Mouse (Mus musculus) MEL (cell line): ENCODE results near the gene Arrdc1. TPM values are rescaled to one million over a fixed set of nuclear protein-coding genes. Genes with fewer than 3 reads are reported as not detected.

Experiments used
- DNase-seq: peaks from one replicate; pipeline ENCODE4 v3.0.0; 2011; ENCODE audit warnings: low read depth, low spot score
- H3K27ac ChIP-seq: 2 replicates; pipeline ENCODE4 v1.5.1; 2012; ENCODE audit warnings: low read depth, mild to moderate bottlenecking, control low read depth, low read length, moderate library complexity; ENCODE audit not compliant: control insufficient read depth
- H3K27me3 ChIP-seq, 2 experiments: fragments of 150-350 bp in 1 of 2; sonication (generic) in 1 of 2; 2 replicates each; pipeline ENCODE4 v1.6.1; 2012; ENCODE audit warnings: low read length in 2 of 2, mild to moderate bottlenecking in 2 of 2, improper control_type of control experiment in 1 of 2, moderate library complexity in 1 of 2; ENCODE audit not compliant: insufficient read depth in 2 of 2, control insufficient read depth in 1 of 2
- H3K36me3 ChIP-seq, 2 experiments: 2 replicates each; pipeline ENCODE4 v1.6.1; 2012 to 2014; ENCODE audit warnings: low read length in 2 of 2, improper control_type of control experiment in 1 of 2, inconsistent platforms in 1 of 2, mild to moderate bottlenecking in 1 of 2; ENCODE audit not compliant: insufficient read depth in 2 of 2, control insufficient read depth in 1 of 2
- H3K4me1 ChIP-seq, 2 experiments: fragments of 150-350 bp in 1 of 2; sonication (generic) in 1 of 2; 2 replicates each; pipeline ENCODE4 v1.6.1; 2012; ENCODE audit warnings: low read length in 2 of 2, improper control_type of control experiment in 1 of 2, mild to moderate bottlenecking in 1 of 2; ENCODE audit not compliant: insufficient read depth in 2 of 2, control insufficient read depth in 1 of 2
- H3K4me3 ChIP-seq, 2 experiments: fragments of 150-350 bp in 1 of 2; sonication (generic) in 1 of 2; 2 replicates each; pipeline ENCODE4 v1.5.1; 2012; ENCODE audit warnings: low read depth in 2 of 2, low read length in 2 of 2, mild to moderate bottlenecking in 2 of 2, moderate library complexity in 2 of 2, control low read depth in 1 of 2, improper control_type of control experiment in 1 of 2; ENCODE audit not compliant: control insufficient read depth in 1 of 2, insufficient read depth in 1 of 2
- H3K79me2 ChIP-seq: 2 replicates; pipeline ENCODE4 v1.6.1; 2012; ENCODE audit warnings: mild to moderate bottlenecking, low read length, moderate library complexity; ENCODE audit not compliant: control insufficient read depth, poor library complexity, insufficient read depth
- H3K9ac ChIP-seq: 2 replicates; pipeline ENCODE4 v1.6.1; 2012; ENCODE audit warnings: low read depth, mild to moderate bottlenecking, control low read depth, low read length, moderate library complexity; ENCODE audit not compliant: control insufficient read depth, poor library complexity, severe bottlenecking
- H3K9me3 ChIP-seq: fragments of 150-350 bp; sonication (generic); replicated peaks from 2 replicates; pipeline ENCODE4 v1.6.1; 2012; ENCODE audit warnings: mild to moderate bottlenecking, low read length, improper control_type of control experiment, moderate library complexity; ENCODE audit not compliant: insufficient read depth
- BHLHE40 ChIP-seq: IDR thresholded peaks from 2 replicates; pipeline ENCODE4 v1.6.1; 2012; ENCODE audit warnings: low read depth, mild to moderate bottlenecking, inconsistent platforms, low read length, improper control_type of control experiment, borderline replicate concordance
- CHD2 ChIP-seq: IDR thresholded peaks from 2 replicates; pipeline ENCODE4 v1.6.1; 2011; ENCODE audit warnings: low read length, improper control_type of control experiment
- E2F4 ChIP-seq: IDR thresholded peaks from 2 replicates; pipeline ENCODE4 v1.6.1; 2011; ENCODE audit warnings: low read depth, low read length, improper control_type of control experiment, borderline replicate concordance
- ETS1 ChIP-seq: IDR thresholded peaks from 2 replicates; pipeline ENCODE4 v1.6.1; 2012; ENCODE audit warnings: low read depth, mild to moderate bottlenecking, inconsistent platforms, low read length, improper control_type of control experiment, moderate library complexity
- KAT2A ChIP-seq: conservative IDR thresholded peaks from 2 replicates; pipeline ENCODE4 v1.6.1; 2012; ENCODE audit warnings: low read depth, low read length, improper control_type of control experiment, inconsistent platforms
- MEF2A ChIP-seq: IDR thresholded peaks from 2 replicates; pipeline ENCODE4 v1.6.1; 2014; ENCODE audit warnings: low read depth, mild to moderate bottlenecking, inconsistent platforms, low read length, improper control_type of control experiment; ENCODE audit not compliant: poor library complexity, insufficient replicate concordance, severe bottlenecking; ENCODE audit errors: extremely low read depth
- MYC ChIP-seq: IDR thresholded peaks from 2 replicates; pipeline ENCODE4 v1.6.1; 2011; ENCODE audit warnings: low read depth, mild to moderate bottlenecking, low read length, improper control_type of control experiment, moderate library complexity
- NRF1 ChIP-seq: IDR thresholded peaks from 2 replicates; pipeline ENCODE4 v1.6.1; 2014; ENCODE audit warnings: low read depth, mild to moderate bottlenecking, inconsistent platforms, low read length, improper control_type of control experiment, moderate library complexity; ENCODE audit not compliant: poor library complexity, insufficient read depth, severe bottlenecking
- POLR2A ChIP-seq, 2 experiments: IDR thresholded peaks; 2 replicates each; pipeline ENCODE4 v1.6.1; 2011 to 2012; ENCODE audit warnings: low read length in 2 of 2, mild to moderate bottlenecking in 2 of 2, control low read depth in 1 of 2, improper control_type of control experiment in 1 of 2, low read depth in 1 of 2, moderate library complexity in 1 of 2; ENCODE audit not compliant: control insufficient read depth in 1 of 2, insufficient read depth in 1 of 2, poor library complexity in 1 of 2
- POLR2AphosphoS2 ChIP-seq: IDR thresholded peaks from 2 replicates; pipeline ENCODE4 v1.6.1; 2011; ENCODE audit warnings: low read length, improper control_type of control experiment
- SMC3 ChIP-seq: IDR thresholded peaks from 2 replicates; pipeline ENCODE4 v1.6.1; 2011; ENCODE audit warnings: low read depth, low read length, improper control_type of control experiment
- UBTF ChIP-seq: IDR thresholded peaks from 2 replicates; pipeline ENCODE4 v1.6.1; 2012; ENCODE audit warnings: low read depth, mild to moderate bottlenecking, inconsistent platforms, low read length, improper control_type of control experiment, moderate library complexity, borderline replicate concordance; ENCODE audit not compliant: insufficient read depth
- USF2 ChIP-seq, 2 experiments: IDR thresholded peaks; 2 replicates each; pipeline ENCODE4 v1.6.1; 2011 to 2012; ENCODE audit warnings: improper control_type of control experiment in 2 of 2, low read length in 2 of 2, borderline replicate concordance in 1 of 2, inconsistent platforms in 1 of 2, low read depth in 1 of 2, mild to moderate bottlenecking in 1 of 2; ENCODE audit not compliant: insufficient read depth in 1 of 2
- ZMIZ1 ChIP-seq: IDR thresholded peaks from 2 replicates; pipeline ENCODE4 v1.6.1; 2012; ENCODE audit warnings: low read depth, mild to moderate bottlenecking, inconsistent platforms, low read length, improper control_type of control experiment, moderate library complexity
- ZNF384 ChIP-seq: IDR thresholded peaks from 2 replicates; pipeline ENCODE4 v1.6.1; 2012; ENCODE audit warnings: low read depth, mild to moderate bottlenecking, inconsistent platforms, low read length, improper control_type of control experiment
- polyA plus RNA-seq, 2 experiments: library from polyadenylated mRNA; stranded (reverse) in 1 of 2; unstranded in 1 of 2; fragments of >175 nt in 1 of 2; fragments of >200 nt in 1 of 2; gene quantifications; 2 replicates each; pipeline versions ENCODE4 v1.2.1 to v1.2.4; 2012; ENCODE audit warnings: low replicate concordance in 2 of 2, low read depth in 1 of 2; ENCODE audit not compliant: insufficient read length in 2 of 2, insufficient read depth in 1 of 2, missing spikeins in 1 of 2
- total RNA-seq: library from RNA; depleted of rRNA; stranded (reverse); fragments of 300-350 nt; gene quantifications from 2 replicates; pipeline ENCODE4 v1.2.3, GENCODE M21; 2012

Gene Arrdc1
- total and polyA plus RNA-seq, 3 experiments: 20.2 to 49.0 TPM; not detected in 1

DNA sequence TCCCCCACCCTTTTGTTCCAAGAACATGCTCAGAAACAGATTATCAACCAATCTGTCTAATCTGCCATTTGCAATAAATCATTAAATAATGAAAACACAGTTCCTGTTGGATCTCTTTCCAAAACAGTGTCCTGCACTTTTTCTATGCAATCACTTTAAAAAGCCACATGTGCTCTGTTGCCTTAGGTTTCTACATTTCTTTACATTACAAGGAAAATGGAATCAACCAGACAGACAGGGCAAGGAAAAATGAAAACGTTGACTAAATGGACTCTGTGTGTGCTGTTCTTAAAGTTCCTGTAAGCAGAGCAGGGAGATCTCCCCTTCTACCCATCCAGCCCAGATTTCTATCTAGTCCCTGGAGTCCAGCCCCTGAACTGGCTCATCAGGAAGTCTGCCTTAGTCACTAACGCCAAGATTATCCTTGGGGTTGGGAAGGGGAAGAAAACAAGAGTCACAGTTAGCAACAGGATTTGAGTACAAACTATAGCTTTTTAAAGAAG is 29.3 kb downstream of the Arrdc1 start:
- TF ChIP-seq MEF2A (no peak), CHD2 (no peak), POLR2A (IDR thresholded peaks at IDR 0.05; ENCODE audit: control insufficient read depth in 1 of 2, insufficient read depth in 1 of 2, low read depth in 1 of 2, low read length in 2 of 2, poor library complexity in 1 of 2) (no peak), ZNF384 (no peak), UBTF (no peak), SMC3 (no peak), BHLHE40 (no peak), ZMIZ1 (no peak), KAT2A (no peak), NRF1 (no peak), USF2 (IDR thresholded peaks at IDR 0.05; ENCODE audit: borderline replicate concordance in 1 of 2, insufficient read depth in 1 of 2, low read depth in 1 of 2, low read length in 2 of 2) (no peak)
- H3K36me3 ChIP-seq: peaks cover 5 to 24% of the 10 kb centered on the region in 2 experiments; a peak in 3 of 4 replicates
- peaks cover 38% of the 10 kb centered on the region for H3K79me2 ChIP-seq
- H3K9ac ChIP-seq: no peak overlapping the region
- H3K27ac ChIP-seq: no peak overlapping the region
- H3K9me3 ChIP-seq: no peaks in the 10 kb centered on the region
- no peaks in the 10 kb centered on the region for H3K27me3 ChIP-seq
- H3K4me1 ChIP-seq: peaks cover 12 to 21% of the 10 kb centered on the region in 2 experiments
- no peak overlapping the region for H3K4me3 ChIP-seq
- no peak for DNase-seq

DNA sequence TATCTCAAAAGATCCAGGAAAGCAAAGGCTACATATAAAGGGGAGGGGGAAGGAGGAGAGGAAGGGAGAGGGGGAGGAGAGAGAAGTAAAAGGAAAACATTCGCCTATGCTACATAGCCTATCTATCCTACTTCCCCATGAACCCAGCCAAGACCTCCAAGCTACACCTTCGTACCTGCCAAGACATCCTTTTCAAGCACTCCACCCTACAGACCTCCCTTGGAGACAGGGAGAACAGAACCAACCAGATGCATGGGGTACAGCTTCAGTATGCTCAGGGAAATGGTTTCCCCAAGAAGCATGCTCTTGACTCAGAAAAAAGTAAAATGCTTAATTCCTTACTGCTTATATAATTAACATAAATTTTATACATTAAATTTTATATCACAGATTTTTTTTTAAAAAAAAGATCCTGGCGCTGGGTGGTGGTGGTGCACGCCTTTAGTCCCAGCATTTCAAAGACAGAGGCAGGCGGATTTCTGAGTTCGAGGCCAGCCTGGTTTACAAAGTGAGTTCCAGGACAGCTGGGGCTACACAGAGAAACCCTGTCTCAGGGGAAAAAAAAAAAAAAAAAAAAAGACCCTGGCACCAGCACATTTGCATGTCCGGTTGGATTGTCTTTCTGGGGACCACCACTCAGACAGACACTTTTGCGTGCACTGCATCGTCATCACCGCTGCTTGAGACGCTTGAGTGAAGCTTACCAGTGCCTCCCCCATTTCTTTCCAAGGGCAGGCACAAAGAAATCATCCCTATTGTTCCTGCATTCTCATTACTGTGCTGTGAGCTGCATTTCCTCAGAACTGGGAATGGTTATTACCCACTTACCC is 30.0 kb downstream of the Arrdc1 start:
- Histone ChIP-seq H3K27me3 (no peaks in the 10 kb centered on the region), H3K36me3 (peaks cover 3 to 19% of the 10 kb centered on the region in 2 experiments; a peak in 3 of 4 replicates), H3K4me3 (no peak overlapping the region), H3K27ac (no peak overlapping the region), H3K4me1 (peaks cover 9 to 19% of the 10 kb centered on the region in 2 experiments), H3K9me3 (no peaks in the 10 kb centered on the region)
- TF ChIP-seq E2F4: no peak
- TF ChIP-seq POLR2AphosphoS2: no peak
- no peak for TF ChIP-seq ETS1
- TF ChIP-seq MEF2A: no peak
- TF ChIP-seq MYC: no peak
- TF ChIP-seq, all 39 proteins: peak for 0
- DNase-seq: no peak
- peaks cover 38% of the 10 kb centered on the region for H3K79me2 ChIP-seq
- no peak overlapping the region for H3K9ac ChIP-seq
